Mouse (Mus musculus) thymus, postnatal 0 days (tissue): ENCODE measurements around the gene Eif3k. TPM values are rescaled to one million over a fixed set of nuclear protein-coding genes. Genes with fewer than 3 reads are reported as not detected.

Experiments
- DNase-seq: peaks from one replicate; pipeline ENCODE4 v3.0.0-alpha.2; 2015; ENCODE audit warnings: low spot score
- polyA plus RNA-seq: library from polyadenylated mRNA; unstranded; fragments of >200 nt; fragmentation: Nextera tagmentation; extraction: Ambion mirVana; gene quantifications from 2 replicates; pipeline ENCODE4 v1.2.1, GENCODE M21; 2015

Gene Eif3k
- polyA plus RNA-seq, 1 experiment from 2014 or later = 497 TPM

DNA sequence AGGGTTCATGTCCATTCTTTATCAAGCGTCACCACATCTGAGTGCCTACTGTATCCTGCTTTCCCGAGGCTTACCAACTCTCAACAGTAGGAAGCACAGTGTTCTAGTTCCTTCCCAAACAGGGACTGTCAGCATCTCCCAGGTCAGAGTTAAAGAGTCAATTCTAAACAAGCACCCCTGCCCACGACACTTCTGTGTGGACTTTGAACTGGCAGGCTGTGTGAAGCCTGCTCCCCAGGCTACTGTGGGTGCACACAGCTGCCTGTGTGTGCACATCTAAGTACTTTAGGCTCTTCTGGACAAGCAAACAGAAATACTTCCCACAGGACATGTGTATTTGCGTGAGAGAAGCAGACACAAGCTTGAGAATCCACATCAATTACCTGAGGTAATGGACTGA is 40.1 kb downstream of the Eif3k start:
- DNase-seq = peak; percentile 25

GRCm38 (mm10) chr7:28941129-28941528 is 40.5 kb downstream of the Eif3k start:
- no peak for DNase-seq

- DNase-seq = no peak
Observed at GRCm38 (mm10) chr7:28939418-28940183, 42.1 kb downstream of the Eif3k start.

GRCm38 (mm10) chr7:28938654-28939053 is 43.0 kb downstream of the Eif3k start:
- DNase-seq = no peak

- no peak for DNase-seq
Observed at GRCm38 (mm10) chr7:28936787-28937186, 44.9 kb downstream of the Eif3k start.

DNA sequence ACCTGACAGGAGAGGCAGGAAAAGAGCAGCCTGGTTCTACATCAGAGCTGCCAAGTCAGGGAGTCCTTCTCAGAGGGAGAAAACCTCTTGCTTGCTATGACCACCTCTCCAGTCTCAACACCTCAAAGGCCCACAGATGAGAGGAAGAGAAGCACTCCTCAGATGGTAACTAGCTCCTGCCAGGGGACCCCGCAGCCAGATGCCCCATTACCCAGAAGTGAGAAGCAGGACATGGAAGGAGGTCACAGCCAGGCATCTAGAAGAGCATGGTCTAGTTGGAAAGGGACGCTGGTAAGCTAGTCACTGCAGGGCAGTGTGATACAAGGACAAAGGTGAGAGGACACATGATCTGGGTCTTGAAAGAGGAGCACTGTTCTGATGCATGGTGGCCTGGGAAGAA is 47.8 kb downstream of the Eif3k start:
- no peak for DNase-seq

GRCm38 (mm10) chr7:28932421-28933041 is 49.1 kb downstream of the Eif3k start:
- DNase-seq = no peak

DNA sequence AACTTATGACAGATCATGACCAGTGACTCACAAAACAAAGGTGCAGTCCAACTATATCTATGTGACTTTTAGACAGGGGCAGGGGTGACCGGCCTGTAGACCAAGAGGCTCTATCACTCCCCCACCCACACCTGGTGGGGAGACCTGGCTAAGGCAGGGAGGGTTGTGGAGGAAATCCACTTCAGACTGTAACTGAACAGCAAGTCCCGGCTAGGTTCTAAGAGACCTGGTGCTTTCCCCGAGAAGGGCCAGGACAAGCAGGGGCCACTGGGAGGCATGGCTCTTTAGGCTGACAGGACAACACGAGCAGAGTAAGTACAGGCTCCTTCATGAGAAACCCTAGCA is 50.0 kb downstream of the Eif3k start:
- DNase-seq = no peak

GRCm38 (mm10) chr7:28931032-28931694 is 50.5 kb downstream of the Eif3k start:
- no peak for DNase-seq

- DNase-seq = no peak
Observed at GRCm38 (mm10) chr7:28930320-28931031, 51.2 kb downstream of the Eif3k start.

GRCm38 (mm10) chr7:28929381-28929780 is 52.3 kb downstream of the Eif3k start:
- DNase-seq = no peak

- DNase-seq = no peak
Observed at GRCm38 (mm10) chr7:28926172-28926571, 55.5 kb downstream of the Eif3k start.

- DNase-seq = no peak
Observed at GRCm38 (mm10) chr7:28925317-28925716, 56.3 kb downstream of the Eif3k start.

GRCm38 (mm10) chr7:28924802-28925201 is 56.9 kb downstream of the Eif3k start:
- DNase-seq = no peak

- DNase-seq = no peak
Observed at GRCm38 (mm10) chr7:28923865-28924291, 57.8 kb downstream of the Eif3k start.

- DNase-seq = no peak
Observed at GRCm38 (mm10) chr7:28922606-28923005, 59.1 kb downstream of the Eif3k start.

GRCm38 (mm10) chr7:28921722-28922465 is 59.8 kb downstream of the Eif3k start:
- DNase-seq = no peak
